In the genomic region with DNA sequence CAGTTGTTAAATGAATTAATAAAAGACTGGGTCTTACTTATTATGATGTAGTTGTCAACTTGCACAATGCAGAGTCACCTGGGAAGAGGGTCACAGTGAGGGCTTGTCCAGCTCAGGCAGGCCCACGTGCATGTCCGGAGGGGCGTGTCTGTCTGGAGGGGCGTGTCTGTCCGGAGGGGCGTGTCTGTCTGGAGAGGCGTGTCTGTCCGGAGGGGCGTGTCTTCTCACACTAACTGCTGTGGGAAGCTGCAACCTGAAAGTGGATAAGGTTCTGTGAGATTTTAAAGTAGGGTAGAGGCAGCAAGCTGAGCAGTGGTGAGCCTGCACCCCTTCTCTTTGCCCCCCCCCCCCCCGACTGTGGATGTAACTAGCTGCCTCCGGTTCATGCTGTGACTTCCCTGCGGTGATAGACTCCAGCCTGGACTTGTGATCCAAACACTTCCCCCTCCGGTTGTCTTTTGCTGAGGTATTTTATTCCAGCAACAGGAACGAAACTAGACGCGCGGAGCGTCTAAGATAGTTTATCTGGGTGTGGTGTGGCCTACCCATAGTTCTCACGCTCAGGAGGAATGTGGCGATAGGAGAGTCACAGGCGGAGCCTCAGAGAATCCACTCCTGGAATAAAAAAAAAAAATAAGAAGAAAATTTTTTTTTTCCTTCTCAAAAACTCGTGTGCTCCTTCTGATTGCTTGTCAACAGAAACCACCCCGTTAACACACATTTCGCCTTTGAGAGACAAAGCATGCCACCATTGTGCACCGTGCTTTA, we compare ENCODE assay signal across 1 mouse cellular context.
TF ChIP-seq lines count a peak whose summit lies in the region.

No protein-coding gene starts in this region.

TF ChIP-seq in MEL, 35 proteins besides CTCF, POLR2A, EP300 and RAD21 (continued from another document):
- TF ChIP-seq MYC (IDR thresholded peaks at IDR 0.05; ENCODE audit: low read depth, low read length) (0 out of 2 replicates have a peak, but pooled peaks have one; percentile 54), MAFK (IDR thresholded peaks at IDR 0.05; ENCODE audit: borderline replicate concordance, low read depth, low read length) (0 out of 2 replicates have a peak, but pooled peaks have one; percentile 13), CHD2 (IDR thresholded peaks at IDR 0.05; ENCODE audit: low read length) (no peak), MYB (IDR thresholded peaks at IDR 0.05; ENCODE audit: low read depth, low read length) (no peak), POLR2AphosphoS2 (IDR thresholded peaks at IDR 0.05; ENCODE audit: low read length) (no peak), ZMIZ1 (IDR thresholded peaks at IDR 0.05; ENCODE audit: low read depth, low read length) (no peak), RCOR1 (IDR thresholded peaks at IDR 0.05; ENCODE audit: low read depth, low read length) (peak; percentile 36; the same call in 1 of the 2 replicates), HCFC1 (IDR thresholded peaks at IDR 0.05; ENCODE audit: low read depth, low read length) (peak; percentile 41; the same call in 1 of the 2 replicates), USF2 (IDR thresholded peaks at IDR 0.05; ENCODE audit: borderline replicate concordance in 1 of 2, insufficient read depth in 1 of 2, low read depth in 1 of 2, low read length in 2 of 2) (no peak), TCF12 (IDR thresholded peaks at IDR 0.05; ENCODE audit: low read depth, low read length) (peak; percentile 70), ZNF384 (IDR thresholded peaks at IDR 0.05; ENCODE audit: low read depth, low read length) (peak; percentile 93), SMC3 (IDR thresholded peaks at IDR 0.05; ENCODE audit: low read depth, low read length) (no peak), ELF1 (IDR thresholded peaks at IDR 0.05; ENCODE audit: low read depth, low read length) (no peak), NRF1 (IDR thresholded peaks at IDR 0.05; ENCODE audit: insufficient read depth, low read depth, low read length, poor library complexity, severe bottlenecking) (no peak), ETS1 (IDR thresholded peaks at IDR 0.05; ENCODE audit: low read depth, low read length) (peak; percentile 84), GATA1 (IDR thresholded peaks at IDR 0.05; ENCODE audit: low read depth, low read length) (peak; percentile 83), E2F4 (IDR thresholded peaks at IDR 0.05; ENCODE audit: borderline replicate concordance, low read depth, low read length) (no peak), SIN3A (IDR thresholded peaks at IDR 0.05; ENCODE audit: low read length) (peak; percentile 74), TBP (IDR thresholded peaks at IDR 0.05; ENCODE audit: low read depth, low read length) (peak; percentile 40; the same call in 1 of the 2 replicates), ZC3H11A (IDR thresholded peaks at IDR 0.05; ENCODE audit: low read depth, low read length) (no peak), TAL1 (IDR thresholded peaks at IDR 0.05; ENCODE audit: low read length) (no peak), BHLHE40 (IDR thresholded peaks at IDR 0.05; ENCODE audit: borderline replicate concordance, low read depth, low read length) (peak; percentile 54; the same call in 1 of the 2 replicates), MAX (IDR thresholded peaks at IDR 0.05; ENCODE audit: low read length) (peak; percentile 42), MAZ (IDR thresholded peaks at IDR 0.05; ENCODE audit: low read depth, low read length) (0 out of 2 replicates have a peak, but pooled peaks have one; percentile 24), UBTF (IDR thresholded peaks at IDR 0.05; ENCODE audit: borderline replicate concordance, insufficient read depth, low read depth, low read length) (no peak), USF1 (IDR thresholded peaks at IDR 0.05; ENCODE audit: low read depth, low read length) (no peak)
